Mouse (Mus musculus) kidney, adult 18-20 months (tissue): ENCODE results near the gene Pcx.
A peak's percentile ranks its signal among the peaks of the same experiment; 100 is the strongest.

Experiments used
- DNase-seq: peaks from one replicate; pipeline ENCODE4 v3.0.0; 2021

Pcx gene

DNA sequence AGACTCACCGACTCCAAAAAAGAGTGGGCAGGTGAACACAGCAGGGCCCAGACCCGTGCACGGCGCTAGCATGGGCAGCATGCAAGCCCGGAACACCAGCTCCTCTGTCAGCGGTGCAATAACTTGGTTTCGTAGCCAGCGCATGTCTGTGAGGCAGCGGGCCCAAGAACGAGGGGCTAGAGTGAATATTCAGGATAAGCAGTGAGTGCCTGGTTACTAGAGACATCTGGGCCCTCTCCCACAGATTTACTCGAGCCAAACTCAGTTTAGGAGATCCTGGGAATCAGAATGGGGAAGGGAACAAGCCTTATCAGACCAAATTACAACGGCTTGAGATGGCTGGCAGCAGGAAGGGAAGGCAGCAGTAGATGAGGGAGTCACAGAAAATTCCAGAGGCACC, 113.7 kb downstream of the Pcx start:
- DNase-seq = no peak

DNA sequence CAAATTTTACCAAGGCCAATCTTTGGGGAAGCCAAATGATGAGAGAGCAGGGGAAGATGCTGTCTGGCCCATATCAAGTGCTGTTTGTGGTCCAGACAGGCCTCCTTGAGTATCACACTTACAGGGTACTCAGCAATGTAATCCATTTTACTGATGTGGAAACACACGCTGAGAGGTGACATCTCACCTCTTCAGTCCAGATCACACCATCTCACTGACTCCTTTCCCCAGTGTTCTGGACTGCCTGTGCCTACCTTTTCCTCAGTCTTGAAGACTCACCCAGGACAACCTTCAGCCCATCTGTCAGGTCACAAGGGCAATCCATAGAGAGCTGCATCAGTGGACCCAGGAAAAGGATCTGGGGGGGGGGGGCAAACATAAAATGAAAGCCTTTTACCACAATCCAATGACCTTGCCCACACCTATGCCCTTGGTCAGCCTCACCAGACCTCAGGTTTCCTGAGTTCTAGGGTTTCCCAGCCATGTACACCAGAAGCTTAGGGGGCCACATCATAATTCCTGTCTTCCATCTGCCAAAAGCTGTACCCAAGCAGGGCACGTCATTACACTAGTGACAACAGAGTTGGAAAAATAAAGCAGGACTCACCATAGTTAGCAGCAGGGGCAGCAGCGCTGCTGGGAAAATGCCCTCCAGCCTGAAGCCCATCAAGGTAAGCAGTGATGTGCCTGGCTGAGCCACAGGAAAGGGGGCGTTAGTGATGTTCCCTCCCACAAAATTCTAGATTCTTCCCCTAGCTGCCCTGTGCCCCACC, 114.3 kb downstream of the Pcx start:
- no peak for DNase-seq

DNA sequence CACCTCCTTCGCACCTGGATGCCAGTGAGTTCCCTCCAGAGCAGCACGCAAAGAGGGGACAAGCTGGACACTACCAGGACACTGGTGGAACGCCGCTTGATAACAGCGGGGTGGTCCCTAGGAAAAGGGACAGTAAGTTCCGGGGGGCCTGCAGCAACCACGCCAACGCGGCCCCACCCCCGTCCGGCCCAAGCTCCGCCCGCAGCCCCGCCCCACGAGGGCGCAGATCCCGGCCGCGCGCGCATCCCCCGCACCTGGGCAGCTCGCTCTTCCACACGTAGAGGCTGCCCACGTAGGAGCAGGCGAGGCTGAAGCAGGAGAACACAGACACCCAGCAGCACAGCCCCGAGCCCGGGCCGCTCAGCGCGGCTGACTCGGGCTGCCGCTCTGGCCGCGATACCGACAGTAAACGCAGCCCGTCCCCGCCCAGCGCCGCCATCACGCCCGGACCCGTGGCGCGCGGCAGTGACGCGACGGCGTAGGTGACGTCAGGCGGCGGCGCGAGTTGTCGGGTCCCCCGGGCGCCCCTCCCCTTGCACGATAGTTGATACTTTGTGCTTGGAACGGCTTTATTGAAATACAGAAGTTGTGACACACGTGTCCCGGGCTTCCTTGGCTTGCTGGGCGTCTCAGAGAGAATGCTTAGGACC, 115.0 kb downstream of the Pcx start, which contains the start of gene Rce1:
TSS of gene Rce1 (minus strand) at position 463 of the 650 bp plus-strand sequence.
- DNase-seq = peak; percentile 95

GRCm38 (mm10) chr19:4625829-4626535, 115.7 kb downstream of the Pcx start:
- no peak for DNase-seq

DNA sequence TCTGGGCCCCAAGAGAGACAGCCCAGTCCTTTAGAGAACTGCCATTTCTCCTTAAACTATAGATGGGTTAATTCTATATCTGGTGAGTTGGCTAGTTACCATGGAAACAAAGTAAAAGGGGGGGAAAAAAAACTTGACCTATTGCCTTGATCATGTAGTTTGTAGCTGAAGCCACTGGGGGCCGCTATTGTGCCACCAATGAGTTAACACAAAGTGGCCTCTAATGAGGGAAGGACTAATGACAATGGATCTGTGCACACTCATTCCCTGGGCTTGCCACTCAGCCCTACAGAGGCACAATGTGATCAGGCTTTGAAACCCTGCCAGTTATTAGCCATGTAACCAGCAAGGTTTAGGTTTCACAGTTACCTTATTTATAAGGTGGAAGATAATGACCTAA, 118.5 kb downstream of the Pcx start:
- peak; percentile 64 for DNase-seq

GRCm38 (mm10) chr19:4635986-4636385, 125.7 kb downstream of the Pcx start:
- DNase-seq = no peak

DNA sequence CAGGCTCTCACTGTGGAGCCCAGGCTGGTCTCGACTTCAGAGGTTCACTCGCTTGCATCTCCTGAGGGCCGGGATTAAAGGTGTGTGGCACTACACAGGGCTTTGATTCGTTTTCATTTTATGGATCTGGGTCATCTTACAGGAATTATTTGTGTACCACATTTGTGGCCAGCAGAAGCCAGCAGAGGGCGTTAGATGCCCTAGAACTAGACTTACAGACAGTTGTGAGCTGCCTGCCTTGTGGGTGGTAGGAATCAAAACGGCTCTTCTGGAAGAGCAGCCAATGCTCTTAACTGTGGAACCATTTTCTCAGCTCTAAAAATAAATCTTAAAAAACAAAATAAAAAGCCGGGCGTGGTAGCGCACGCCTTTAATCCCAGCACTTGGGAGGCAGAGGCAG, 134.0 kb downstream of the Pcx start:
- DNase-seq = peak; percentile 45

DNA sequence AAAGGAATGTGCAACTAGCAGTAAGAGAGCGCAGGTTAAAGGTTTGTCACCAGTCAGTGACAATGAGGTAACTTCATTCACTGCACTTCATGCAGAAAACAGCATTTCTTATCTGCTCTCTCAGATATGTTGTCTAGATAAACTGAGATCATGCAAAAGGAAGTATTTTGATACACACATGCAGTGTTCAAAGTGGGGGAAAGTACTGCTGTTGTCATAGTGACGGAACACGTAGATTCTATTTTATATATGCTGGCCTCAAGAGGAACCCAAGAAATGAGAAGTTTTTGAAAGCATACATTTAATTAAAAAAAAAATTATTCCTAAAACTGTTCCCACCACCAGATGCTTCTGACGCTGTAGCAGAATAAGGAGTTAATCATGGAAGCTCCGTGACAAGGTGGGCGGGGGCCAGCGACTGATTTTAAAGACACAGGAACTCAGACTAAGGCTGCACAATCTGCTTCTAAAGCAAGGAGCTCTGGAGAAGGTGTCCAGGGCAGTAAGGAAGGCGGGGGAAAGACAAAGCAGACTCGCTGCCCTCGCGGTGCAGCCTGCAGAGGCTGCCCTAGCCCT, 136.7 kb downstream of the Pcx start:
- no peak for DNase-seq

DNA sequence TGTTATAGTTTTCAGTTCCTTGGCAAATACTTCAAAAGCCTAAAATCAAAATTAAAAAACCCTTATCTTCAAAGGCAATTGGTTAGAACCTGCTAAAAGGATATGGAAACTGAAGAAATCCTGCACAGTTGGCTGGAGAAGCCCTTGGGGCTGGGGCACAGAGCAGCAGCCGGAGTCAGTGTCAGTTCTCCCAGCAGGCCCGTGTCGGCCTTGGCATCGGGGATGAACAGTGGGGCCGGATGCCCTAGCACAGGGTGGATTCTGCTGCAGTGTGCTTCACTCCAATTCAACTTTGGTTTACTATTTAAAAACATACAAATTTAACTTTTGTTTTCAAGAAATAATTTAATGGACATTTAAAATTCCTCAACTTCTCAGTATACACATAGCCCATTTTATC, 147.9 kb downstream of the Pcx start:
- no peak for DNase-seq

DNA sequence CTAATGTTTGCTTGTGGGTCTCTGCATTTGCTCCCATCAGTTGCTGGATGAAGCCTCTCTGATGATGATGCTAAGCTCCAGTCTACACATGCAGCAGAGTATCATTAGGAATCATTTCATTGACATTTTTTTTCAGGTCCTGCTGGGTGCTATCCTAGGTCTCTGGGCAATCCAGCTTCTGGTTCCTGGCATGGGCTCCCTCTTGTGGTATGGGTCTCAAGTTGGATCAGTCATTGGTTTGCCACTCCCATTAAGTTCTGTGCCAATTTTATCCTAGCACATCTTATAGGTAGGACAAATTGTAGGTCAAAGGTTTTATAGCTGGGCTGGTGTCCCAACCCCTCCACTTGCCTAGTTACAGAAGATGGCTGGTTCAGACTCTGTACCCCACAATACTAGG, 156.5 kb downstream of the Pcx start:
- DNase-seq = no peak

- DNase-seq = no peak
Measured at GRCm38 (mm10) chr19:4670776-4671175, 160.5 kb downstream of the Pcx start.
